Mouse (Mus musculus) layer of hippocampus, adult 9-11 months (tissue): ENCODE measurements at regions not wholly inside any gene's neighbourhood (a gene's known extent, or its start where the extent isn't known, plus 50 kb on each side); places are given as distances from the start of the nearest gene placed in this dataset.

Experiments used
- DNase-seq: peaks from one replicate; pipeline ENCODE4 v3.0.0; 2022

- no peak for DNase-seq
Observed at GRCm38 (mm10) chr13:82849037-82849436, 654.8 kb upstream of the Mef2c start.

DNA sequence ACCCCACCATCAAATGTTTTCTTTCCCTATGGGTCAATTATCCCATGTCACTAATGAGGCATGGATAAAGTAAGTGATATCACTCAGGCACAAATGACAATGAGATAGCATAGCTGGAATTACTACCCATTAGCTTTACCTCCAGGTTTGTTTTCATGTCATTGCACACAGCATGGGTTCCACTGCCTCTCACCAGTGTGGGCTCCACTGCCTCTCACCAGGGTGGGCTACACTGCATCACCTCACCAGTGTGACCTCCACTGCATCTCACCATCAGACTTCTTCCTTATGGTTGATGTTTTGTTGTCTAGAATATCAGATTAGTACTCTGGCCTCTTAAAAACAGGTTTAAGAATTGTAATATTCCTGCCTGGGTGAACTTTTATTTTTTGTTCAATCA is 634.0 kb upstream of the Mef2c start:
- DNase-seq, result no peak

DNA sequence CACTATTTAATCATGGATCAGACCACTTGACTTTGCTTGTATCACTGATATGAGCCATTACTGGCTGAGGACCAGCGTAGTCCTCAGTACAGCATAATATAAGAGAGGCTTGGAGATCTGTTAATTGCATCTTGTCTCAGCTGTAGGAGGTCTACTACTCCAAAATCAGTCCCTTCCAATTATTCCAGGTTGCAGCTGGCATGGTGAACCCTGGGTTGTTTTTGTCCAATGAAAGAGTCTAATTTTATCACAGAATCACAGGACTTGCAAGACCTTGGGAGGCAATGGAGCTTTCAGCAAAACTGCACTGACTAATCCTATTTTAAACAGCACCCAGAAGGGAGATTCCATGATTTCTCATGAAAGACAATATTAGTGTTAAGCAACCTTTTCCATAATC is 629.7 kb upstream of the Mef2c start:
- DNase-seq, result no peak

DNA sequence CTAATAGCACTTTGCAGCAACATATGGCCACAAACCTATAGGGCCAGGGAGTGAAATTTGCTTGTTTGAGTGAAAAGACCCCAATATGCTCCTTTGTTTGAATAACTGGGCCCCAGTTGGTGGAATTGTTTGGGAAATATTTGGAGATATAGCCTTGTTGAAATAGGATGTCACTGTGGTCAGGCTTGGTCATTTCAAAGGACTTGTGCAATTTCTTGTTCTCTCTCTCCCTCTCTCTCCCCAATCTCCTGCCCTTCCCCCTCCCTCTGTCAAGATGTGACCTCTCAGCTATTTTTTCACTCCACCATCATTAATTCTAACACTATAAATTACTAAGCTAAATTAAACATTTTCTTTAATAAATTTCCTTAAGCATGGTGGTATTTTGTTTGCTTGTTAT is 620.5 kb upstream of the Mef2c start:
- no peak for DNase-seq

DNA sequence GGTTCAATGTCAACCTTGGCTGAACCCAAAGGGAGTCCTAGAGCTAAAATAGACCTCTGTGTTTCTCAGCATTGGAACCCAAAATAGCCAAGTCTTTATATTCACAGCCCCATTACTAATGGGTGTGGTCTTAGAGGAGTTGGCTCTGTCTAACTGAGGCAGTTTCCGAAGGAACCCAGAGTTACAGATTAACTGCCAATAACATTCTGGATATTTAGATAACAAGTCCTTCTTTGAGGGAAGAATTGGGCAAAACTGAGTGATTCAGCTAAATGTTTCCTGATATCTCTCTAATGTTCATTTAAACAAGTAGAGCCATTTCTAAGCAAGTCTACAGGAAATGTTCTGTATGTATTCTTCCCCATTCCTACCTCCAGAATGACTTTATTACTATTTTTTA is 615.1 kb upstream of the Mef2c start:
- no peak for DNase-seq

- DNase-seq, result peak; percentile 14
Observed at GRCm38 (mm10) chr13:82892731-82893130, 611.1 kb upstream of the Mef2c start.

DNA sequence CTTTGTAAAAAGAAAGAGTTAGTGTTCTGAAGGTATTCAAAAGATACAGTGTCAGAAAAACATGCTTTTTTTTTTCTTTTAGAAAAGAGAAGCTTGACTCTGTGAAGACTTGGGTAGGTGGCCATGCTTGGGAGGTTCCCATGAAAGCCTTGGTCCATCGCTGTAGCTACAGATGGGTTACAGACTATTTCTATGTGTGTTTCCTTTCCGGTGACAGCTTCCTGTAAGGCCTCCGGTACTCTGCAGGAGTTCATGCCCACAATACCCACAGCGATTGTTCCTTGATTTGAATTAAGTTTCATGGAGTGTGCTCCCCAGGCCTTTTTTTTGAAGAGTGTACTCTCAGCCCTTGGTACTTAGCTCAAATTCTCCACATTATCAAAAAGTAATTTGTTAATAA is 604.1 kb upstream of the Mef2c start:
- no peak for DNase-seq

DNA sequence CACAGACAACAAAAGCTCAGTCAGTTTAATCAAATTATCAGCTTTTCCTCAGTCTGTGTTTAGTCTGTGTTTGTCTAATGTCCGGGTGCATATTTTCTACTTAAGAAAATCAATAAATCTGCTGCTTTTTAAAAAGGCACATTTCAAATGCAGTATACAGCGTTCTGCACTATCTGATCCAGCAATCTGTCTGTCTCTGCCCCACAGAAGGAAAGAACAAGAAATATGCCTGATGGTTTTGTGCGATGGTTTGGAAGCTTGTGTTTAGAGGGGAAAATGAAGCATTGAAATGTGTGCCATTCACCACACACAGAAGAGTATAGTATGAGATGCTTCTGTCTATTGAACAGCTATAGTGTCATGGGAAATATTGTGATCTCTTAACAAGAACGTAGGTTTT is 601.7 kb upstream of the Mef2c start:
- no peak for DNase-seq

DNA sequence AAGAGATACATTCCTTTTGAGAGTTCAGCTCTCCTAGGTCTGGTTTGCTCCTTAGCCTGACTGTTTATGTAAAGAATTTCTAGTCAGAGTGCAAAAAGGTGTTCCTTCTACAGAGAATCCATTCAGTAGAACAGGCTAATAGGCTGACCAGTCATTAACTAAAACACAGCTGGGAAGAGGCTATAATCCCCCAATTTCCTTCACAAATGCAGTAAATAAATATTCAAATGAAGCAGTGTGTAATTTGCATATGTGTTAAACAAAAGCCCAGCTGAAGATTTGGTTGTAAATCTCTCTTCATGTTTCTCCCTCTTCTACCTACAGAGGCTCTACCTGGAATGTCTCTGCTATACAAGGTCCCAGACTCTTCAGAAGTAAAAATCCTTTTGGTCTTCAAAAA is 600.2 kb upstream of the Mef2c start:
- no peak for DNase-seq

GRCm38 (mm10) chr13:82907689-82908088 is 596.1 kb upstream of the Mef2c start:
- no peak for DNase-seq

GRCm38 (mm10) chr13:82909151-82909550 is 594.7 kb upstream of the Mef2c start:
- DNase-seq, result no peak

- DNase-seq, result no peak
Observed at GRCm38 (mm10) chr13:82912859-82913258, 591.0 kb upstream of the Mef2c start.

GRCm38 (mm10) chr13:82915194-82915593 is 588.6 kb upstream of the Mef2c start:
- DNase-seq, result no peak

DNA sequence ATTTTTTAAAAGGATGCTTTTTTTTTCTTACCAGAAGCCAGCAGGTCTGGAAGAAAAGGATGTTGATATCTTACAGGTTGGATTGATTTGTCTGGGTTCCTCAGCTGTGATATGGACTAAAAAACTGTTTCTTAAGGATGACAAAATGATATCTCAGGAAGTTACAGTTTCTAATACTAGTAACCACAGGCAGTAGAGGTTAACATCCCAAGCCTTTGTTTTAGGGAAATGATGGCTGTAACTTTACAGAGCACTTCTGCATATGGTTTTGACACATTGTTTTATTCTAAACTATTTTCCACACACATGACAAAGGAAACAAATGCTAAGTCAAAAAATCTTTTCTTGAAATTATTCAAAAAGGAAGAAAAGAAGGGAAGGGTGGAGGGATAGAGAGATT is 573.8 kb upstream of the Mef2c start:
- DNase-seq, result no peak

- no peak for DNase-seq
Observed at GRCm38 (mm10) chr13:82937856-82938255, 566.0 kb upstream of the Mef2c start.

DNA sequence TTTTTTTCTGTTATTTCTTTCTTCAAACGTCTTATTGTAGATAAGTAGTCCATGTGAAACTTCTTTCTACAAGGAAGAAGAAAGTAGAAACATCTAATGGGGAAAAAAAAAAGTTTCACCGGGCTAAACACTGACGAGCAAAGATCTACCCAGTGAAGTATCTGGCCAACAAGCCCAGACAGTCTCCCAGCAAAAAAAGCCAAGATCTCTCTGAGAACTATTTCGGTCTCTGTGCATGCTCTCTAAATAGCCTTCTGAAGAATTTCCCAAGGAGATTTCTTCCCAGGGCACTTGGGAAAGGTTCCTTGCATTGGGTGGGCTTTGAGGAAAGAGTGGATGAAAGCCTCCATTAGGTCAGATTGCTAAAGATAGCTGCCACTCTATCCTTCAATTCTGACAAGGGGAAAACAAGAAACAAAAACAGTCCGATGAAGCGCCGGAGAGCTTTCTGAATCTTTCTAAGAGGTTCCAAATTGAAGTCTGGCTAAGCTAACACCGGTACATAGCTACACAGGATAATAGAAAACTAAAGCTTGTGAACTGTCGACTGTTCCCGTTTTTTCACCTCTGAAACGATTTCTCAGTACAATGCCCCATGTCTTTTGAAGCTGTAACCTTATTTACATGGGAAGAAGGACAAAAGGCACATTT is 561.0 kb upstream of the Mef2c start:
- DNase-seq, result no peak

DNA sequence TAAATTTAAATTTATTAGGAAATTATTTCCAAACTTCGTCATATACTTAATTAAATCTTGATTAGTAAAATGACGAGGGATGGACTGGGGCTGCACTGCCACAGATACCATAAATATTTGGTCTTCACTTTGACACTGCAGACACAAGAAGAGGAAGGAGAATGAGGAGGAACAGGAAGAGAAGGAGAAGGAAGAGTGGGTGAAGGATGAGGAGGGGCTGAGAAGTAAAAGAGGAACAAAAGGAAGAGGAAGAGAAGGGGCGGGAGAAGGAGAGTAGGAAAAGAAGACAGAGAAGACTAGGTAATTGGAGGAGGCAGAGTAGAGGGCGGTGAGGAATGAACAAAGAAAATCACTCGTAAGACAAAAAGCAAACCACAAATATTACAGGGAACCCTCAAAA is 556.9 kb upstream of the Mef2c start:
- DNase-seq, result no peak

GRCm38 (mm10) chr13:82949541-82949940 is 554.3 kb upstream of the Mef2c start:
- DNase-seq, result peak; percentile 77

DNA sequence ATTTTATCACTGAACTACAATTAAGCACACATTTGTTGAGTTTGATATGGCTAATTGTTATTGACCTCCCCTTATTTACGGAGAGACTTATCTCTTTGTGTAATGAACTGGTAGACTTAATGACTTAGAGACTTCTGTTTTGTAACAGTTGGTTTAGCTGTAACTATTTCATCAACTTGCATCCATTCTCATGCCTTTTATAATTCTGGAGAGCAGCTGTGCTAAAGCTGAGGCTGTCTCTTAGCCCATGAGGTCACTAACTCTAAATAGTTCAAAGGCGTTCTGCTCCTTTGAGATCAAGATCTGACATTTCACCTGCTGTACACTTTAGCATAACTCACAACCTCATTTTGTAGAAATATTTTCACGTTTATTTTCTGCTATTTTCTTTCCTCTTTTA is 541.5 kb upstream of the Mef2c start:
- no peak for DNase-seq

- DNase-seq, result peak; percentile 22
Observed at GRCm38 (mm10) chr13:82971722-82972121, 532.1 kb upstream of the Mef2c start.

DNA sequence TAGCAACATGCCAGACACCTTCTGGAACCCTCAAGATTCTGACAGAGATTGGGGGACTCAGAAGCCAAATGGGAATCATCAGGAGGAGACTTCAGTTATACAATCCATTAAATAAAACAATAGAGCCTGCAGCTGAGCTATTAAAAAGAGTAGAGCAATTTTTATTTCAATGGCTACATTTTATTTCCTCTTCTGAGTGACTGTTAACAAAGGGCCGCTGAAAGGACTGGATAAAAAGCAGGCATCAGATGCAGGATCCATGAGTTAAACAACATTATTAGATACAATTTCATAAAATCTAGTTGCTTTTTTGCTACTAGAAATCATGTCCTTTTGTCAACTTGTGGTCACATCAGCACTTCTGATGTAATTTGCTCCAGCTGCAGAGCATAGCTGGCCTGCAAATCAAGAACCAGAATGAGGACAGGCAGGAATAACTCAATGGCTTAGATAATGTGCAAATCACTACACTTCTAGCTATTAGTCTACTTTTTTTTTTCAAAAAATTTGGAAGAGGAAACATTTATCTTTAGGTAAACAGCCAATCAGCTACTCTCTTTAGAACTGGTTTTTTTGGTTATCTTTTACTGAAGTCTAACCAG is 529.5 kb upstream of the Mef2c start:
- DNase-seq, result peak; percentile 14

DNA sequence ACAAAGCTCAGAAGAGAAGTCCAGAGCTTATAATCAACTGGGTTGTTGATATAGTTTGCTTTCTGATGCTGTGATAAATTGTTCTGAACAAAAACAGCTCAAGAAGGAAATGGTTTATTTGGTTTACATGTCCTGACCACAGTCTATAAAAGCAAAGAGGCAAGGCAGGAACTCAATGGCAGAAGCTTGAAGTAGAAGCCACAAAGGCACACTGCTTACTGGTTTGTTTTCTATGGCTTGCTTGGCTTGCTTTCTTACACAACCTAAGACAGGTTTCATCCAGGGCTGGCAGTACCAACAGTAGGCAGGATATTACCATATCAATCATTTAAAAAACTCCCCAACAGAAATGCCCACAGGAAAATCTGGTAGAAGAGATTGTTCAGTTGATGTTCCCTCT is 502.7 kb upstream of the Mef2c start:
- DNase-seq, result no peak

DNA sequence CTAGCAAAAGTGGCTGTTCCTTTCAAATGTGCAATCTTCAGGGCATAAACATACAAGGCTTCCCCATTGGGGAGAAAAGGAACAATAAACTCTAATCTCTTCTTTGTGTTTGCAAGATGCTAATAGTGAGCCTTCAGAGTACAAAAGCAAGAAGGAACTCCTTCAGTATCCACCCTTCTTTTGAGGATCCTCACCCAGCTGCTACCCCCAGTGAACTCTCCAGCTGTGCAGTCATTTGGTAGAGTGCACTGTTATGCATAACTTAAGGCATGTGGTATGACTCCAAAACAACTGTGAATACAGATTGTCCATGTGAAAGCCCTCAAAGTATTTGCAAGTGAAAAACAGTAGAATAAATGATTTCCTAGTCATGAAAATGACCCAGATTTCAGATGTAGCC is 487.1 kb upstream of the Mef2c start:
- DNase-seq, result no peak

- no peak for DNase-seq
Observed at GRCm38 (mm10) chr13:83020829-83021228, 483.0 kb upstream of the Mef2c start.

DNA sequence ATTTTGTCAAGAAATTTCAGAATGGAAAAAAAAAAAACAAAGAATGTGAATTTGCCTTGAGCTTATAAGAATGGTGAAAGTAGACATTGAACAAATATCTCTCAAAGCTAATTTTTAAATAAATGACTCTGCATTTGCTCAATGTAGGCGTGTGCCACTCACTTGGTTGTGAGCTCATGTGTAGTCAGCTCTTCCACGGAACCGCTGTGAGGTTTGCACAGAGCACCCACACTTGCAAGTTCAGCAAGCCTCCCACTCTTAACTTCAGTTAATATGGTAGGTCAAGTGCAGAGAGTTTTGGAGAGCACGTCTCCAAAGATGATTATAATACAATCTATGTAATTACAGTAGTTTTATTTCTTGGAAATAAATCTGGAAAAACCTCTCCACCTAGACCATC is 479.9 kb upstream of the Mef2c start:
- DNase-seq, result no peak
